Mouse (Mus musculus) thymus, adult 2 months (tissue): ENCODE results near the gene Gas2l3.

Experiments used
- CTCF ChIP-seq: fragments of 200-500 bp; IDR thresholded peaks from 2 replicates; pipeline ENCODE4 v1.5.1; 2012; ENCODE audit warnings: mild to moderate bottlenecking, control low read depth, low read length, moderate library complexity, borderline replicate concordance; ENCODE audit not compliant: control insufficient read depth, poor library complexity, insufficient read depth; ENCODE audit errors: extremely low read depth
- POLR2A ChIP-seq: fragments of 200-500 bp; IDR thresholded peaks from 2 replicates; pipeline ENCODE4 v1.6.1; 2012; ENCODE audit warnings: mild to moderate bottlenecking, low read length, control low read depth, moderate library complexity; ENCODE audit not compliant: control insufficient read depth, poor library complexity, insufficient read depth; ENCODE audit errors: extremely low read depth

- TF ChIP-seq CTCF, result no peak
- no peak for TF ChIP-seq POLR2A
Observed at GRCm38 (mm10) chr10:89461856-89462507, 18.2 kb upstream of the Gas2l3 start.
